Mouse (Mus musculus): ENCODE measurements around the gene Celf5.
A peak's percentile ranks its signal among the peaks of the same experiment; 100 is the strongest.

The Celf5 gene

DNA sequence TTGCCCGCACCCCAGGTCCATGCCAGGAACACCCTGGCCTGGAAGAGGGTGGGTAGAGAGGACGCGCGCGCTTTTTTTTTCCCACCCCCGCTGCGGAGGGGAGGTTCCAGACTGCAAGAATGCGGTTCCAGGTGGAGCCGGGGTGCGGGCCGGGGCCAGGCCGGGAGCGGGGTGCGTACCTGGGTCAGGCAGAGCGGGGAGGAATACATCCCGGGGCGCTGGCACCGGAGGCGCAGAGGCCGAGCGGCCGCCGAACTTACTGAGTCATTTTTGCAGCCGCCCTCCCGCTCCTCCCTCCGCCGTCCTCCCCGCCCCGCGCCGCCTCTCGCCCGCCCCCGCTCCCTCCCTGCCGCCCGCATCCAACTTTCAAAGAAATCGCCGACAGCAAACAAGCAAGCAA lies 55.6 kb downstream of the Celf5 start:
- DNase-seq, result peak; percentile 52

DNA sequence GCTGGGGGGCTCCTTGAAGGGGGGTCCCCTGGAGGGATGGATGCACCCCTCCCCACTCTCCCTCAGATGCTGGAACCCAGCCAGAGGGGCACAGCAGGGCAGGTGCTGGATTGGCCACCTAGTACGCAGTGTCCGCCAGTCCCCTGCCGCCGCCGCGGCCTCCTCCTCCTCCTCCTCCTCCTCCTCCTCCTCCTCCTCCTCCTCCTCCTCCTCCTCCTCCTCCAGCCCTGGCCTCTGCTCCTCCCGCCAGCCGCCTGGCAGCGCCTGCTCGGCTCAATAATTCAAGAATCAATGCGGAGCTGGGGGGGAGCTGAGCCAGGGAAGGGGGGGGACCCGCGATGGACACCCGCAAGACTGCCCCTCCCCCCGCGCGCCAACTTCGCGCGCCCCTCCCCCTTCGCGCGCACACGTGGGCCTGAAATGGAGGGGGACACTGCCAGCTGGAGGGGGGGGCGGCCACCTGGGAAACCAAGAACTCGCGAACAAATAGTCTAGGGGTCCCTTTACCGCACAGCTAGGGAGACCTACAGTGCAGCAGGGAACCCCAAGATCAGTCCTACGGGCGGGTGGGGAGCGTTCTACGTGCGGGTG lies 56.3 kb downstream of the Celf5 start:
- peak; percentile 58 for DNase-seq

DNA sequence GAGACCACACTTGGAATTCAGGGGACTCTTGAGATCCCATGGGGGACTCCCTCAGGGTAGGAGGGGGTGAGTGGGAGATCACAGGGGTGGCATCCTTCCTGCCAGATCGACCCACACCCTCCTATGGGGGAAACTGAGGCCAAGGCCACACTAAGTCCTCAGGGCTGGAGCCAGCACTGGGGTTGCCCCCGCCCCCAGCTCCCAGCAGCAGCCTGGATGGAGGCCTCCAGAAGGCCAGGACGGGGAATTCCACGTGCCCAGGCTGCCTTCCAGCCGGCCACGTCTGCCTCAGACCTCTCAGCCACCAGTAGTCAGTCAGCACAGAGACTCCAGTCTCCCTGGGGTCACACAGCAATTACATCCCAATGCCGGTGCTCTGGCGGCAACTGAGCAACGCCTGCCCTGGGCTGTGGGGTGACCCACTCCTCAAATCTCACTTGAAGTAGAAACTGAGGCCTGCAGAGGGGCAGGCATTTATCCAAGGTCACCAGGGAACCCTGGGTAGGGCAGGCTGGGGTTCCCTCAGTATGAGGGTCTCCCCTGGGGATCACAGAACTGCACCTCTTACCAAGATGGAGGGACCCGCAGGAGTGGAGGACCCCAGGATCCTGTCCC lies 57.2 kb downstream of the Celf5 start:
- peak; percentile 6 for DNase-seq

DNA sequence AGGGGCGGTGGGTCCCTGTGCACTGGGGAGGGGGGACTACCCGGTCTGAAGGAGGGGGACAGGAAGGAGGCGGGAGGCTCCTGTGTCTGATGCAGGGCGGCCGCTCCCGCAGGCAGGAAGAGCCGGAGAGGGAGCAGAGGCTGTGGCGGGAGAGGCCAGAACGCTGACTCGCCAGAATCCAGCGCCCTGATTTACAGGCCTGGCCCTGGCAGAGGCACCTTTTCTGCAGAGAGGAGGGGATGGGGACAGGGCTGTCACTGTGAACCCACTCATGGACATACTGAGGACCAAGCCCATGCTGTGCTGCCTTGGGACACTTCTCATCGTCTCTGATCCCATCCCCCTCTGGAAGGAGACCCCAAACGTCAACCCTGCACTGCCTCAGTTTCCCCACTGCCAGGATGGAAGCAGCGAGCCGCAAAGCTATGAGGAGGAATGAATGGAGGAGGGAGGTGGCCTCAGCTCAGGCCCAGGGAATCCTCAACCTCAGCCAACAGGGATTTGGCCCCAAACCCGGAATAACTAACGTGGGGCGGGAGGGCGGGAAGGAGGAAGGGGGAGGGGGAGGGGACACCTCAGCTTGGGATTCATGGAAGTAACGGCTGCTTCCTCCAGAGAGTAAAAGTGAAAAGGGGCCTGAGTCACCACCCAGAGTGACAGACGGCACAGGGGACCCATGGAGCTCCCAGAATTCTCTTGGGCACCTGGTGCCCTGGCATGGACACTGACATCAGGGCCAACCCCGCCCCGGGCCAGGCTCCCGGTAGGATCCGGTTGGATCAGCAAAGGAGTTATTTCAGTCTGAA lies 58.1 kb downstream of the Celf5 start:
- DNase-seq, result peak; percentile 26

DNA sequence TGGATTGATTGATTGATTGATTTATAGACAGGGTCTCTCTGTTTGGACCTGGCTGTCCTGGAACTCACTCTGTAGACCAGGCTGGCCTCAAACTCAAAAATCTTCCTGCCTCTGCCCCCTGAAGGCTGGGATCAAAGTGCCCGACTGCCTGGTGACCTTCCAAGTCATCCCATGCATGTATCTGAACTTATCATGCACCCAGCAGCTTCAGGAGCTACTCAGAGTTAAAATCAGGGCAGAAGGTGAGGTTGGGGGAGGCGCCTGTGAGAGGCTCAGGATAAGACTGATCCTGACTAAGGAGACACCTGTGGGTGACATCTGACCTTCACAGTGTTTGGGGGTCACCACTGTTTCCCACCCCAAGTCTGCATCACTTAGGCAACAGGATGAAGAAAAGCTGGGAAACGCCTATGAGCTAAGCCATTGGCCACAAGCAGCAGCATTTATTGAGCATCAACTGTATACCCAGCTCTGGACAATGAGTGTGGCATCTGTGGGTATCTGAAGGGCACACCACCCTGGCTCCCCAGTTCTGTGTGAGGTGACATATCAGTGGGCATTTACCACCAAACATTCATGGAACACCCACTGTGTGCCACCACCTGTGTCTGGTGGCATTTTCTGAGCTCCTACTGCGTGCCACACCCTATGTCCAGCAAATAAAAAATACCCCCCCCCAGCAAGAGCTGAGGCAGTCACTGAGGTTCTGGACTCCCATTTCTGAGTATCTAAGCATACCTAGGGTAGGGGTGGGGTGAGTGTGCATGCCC lies 58.8 kb downstream of the Celf5 start:
- DNase-seq, result peak; percentile 2

DNA sequence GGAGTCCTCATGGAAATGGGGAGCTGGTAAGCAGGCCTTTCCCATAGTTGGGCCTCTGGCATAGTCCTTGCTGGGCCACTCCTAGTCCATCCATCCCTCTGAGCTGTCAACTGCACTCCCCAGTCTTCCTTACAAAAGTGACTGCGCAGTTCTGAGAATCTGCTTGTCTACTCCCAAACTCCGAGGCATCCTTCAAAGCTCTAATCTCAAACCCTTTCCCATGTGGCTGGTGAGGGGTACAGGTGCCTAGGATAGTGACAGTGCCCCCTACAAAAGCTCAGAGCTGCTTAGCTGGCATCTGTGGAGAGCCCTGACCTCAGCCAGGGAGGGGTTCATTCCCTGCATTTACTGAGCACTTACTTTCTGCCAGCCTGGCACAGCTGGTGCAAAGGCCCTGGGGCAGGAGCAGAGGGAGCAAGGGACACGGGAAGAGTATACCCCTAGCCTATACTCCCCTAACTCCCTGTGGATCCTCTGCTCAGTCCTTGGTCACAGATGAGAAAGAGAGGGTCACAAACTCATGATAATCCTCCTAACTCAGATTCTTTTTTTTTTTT lies 59.8 kb downstream of the Celf5 start:
- no peak for DNase-seq

DNA sequence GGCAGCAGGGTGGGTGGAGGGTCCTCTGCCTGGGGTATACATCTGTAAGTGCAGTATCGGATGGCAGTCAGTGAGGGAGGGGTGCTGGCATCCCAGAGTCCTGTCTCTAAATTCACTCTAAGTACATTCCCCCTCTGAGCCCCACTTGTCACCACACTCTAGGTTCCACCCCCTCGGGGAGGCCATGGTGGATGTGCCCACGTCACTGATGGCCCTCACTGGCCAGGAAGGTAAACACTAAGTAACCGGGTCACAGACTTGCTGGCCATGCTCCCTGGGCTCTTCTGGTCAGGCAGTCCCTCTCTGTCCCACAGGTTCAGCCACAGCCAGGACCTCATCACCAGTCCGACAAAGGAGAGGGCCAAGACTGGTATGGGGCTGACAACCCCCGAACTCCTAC lies 60.3 kb downstream of the Celf5 start:
- DNase-seq, result peak; percentile 2

DNA sequence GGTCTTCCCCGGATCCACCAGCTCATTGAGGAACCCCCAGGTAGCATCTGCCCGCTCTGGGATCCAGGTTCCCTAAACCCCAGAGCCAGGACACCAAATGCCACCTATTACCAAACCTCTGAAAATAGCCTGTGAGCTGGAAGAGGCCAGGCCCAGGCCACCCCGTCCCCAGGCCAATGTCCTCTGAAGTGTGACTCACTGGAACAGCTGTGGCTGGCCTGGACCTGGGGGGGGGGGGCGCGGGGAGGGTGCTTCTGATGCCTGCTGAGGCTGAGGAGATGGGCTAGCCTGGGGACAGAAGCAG lies 60.8 kb downstream of the Celf5 start:
- DNase-seq, result peak; percentile 1

DNA sequence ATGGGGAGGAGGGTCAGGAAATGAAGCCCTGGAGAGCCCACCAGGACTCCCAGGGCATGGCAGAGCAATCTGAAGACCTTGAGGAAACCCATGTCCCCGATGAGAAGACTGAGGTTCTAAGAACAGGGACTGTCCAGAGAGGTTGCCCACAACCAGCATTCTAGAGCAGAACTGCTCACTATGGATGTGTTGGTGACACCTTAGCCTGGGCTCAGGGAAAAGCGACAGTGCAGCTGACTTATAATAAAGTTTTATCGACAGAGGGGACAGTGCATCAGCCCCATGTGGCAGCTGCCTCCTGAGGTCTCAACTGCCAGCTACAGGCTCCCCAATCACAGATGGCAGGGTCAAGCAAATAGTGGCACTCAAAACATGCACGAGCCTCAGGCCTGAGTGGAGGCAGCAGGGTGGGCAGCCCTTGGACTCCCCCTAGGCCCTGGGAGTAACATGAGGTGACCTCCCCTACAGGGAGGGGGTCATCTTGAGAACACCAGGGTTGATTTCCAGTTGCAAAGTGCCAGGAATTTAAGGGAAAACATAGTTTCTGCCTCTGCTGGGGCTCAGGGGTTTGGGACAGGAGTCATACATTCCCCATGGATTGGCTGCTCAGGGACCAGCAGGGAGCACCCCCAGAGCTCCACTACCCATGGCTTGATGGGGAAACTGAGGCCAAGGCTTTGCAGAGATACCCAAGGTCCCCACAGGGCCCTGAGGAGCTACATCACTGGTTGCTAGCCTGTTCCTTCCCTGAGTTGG lies 61.3 kb downstream of the Celf5 start:
- no peak for DNase-seq

DNA sequence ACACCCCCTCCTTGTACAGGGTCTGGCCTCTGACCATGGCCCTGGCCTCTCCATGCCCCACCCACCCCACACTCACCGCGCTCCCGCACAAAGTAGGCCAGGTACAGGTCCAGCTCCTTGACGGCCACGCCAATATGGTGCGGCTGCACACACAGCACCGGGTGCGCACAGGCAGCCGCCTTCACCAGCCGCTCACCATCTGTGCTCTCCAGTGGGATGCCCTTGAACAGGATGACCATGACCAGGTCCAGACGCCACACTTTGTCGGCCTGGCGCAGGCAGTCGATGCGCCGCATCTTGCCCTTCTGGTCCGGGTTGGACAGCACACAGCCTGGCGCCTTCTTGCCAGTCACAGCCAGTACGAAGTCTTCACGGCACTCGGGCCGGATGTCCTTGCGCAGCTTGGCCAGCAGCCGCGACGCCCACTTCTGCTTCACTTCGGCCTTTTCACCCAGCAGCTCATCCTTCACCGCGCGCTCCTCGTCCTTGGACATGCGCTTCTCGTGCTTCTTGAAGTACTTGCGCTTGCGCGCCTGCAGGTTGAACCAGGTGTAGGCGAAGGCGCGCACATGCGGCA lies 62.2 kb downstream of the Celf5 start:
- DNase-seq, result peak; percentile 2

DNA sequence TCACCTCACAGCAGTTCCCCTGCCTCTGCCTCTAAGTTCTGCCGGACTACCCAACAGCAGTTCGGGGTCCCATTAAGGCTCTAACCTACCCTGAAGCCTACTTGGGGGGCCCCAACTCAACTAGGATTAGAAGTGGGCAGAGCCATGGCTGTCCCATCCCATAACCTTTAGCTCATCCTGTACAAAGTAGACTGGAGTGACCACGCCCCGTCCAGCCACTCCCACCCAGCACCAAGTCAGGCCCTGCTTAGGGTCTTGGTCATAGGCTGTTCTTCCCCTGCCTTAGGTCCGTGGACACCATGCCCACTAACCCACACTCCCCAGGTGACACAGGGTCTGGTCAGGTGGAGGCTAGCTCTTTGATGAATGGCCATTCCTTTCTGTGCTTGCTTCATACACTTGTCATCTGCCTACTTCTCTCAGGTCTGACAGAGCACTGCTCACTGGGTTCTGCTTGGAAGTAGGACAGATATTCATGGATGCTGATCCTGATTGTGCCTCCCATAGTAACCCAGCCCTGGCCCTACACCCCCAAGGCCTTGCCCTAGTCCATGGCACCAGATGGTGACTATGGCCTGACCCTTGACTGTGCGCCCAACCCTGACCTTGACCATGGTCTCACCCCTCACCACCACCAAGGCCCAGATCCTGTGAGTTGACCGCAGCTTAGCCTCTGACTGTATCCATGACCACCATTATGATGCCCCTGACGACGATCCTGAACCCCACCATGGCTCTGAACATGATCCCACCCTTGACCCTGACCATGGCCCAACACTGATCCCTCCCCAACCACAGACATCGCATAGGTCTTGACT lies 63.2 kb downstream of the Celf5 start:
- peak; percentile 3 for DNase-seq

DNA sequence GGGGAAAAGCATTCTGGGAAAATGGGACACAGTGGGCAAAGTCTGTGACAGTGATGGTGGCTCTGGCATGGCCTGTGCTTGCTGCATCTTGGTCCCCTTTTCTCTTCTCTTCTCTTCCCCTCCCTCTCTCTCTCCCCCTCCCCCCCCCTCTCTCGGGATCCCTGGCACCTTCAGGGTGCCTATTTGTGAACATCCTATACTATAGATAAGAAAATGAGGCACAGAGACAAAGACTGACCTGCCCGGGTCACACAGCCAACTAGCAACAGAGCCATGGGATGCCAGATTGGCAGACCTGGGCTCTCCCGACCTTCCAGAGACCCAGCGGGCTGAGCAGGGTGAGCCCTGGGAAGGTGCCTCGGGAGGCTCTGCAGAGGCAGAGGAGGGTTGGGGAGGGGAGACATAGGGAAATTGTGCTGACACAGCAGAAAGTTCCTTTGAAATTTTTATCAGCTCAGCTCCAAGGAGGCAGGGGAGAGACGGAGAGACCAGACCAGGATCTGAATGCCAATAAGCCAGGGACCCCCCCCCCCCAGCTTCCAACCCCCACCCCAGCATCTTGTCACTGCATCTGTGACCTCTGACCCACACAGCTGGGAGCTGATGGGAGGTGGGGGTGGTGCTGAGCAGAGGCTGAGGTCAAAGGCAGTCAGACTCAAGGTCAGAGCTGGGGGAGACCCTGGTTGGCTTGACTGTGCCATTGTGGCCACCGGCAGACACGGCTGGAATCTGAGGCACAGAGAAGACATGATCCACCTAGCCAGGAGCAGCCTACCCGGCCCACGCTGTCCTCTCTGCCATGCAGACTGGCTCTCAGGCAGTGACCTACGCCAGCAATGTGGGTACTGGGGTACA lies 64.1 kb downstream of the Celf5 start:
- DNase-seq, result peak; percentile 1

DNA sequence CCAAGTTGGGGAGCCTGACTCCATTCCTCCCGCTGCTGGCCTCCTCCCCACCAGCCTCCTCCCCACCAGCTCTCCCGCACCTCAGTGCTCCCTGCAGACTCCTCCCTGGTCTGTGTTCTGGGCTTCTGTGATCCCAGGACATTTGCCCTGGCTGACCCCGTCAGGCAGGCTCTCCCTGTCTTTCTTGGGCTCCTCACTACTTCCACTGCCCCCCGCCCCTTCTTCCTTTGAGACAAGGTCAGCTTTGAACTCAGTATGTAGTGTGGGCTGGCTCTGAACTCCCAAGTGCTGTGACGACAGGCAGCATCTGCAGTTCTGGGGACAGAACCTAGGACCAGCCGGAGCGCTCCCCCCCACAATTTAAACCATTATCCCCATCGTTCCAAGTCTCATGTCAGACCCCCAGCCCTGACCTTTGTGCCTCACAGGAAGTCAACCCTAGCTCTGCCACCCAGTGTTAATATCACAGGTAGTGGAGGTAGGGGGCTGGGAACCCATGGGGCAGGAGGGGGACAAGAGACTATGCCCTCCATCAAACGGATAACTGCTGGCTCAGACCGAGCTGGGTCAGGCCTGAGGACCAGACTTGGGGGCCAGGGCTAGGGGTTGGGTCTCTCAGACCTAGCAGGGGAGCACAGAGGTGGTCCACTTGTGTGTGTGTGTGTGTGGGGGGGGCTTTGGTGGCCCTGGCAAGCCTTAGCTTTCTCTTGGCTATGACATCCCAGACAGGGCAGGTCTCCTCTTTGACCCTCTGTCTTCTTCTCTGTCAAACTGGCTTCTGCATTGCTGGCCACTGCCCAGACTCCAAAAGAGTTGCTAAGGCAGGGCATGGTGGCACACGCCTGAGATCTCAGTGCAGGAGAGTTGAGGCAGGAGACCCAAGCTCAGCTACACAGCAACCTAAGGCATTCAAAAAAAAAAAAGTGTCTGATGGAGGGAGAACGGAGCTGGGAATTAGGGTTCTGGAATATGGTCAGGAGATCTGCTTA lies 65.0 kb downstream of the Celf5 start:
- DNase-seq, result no peak

DNA sequence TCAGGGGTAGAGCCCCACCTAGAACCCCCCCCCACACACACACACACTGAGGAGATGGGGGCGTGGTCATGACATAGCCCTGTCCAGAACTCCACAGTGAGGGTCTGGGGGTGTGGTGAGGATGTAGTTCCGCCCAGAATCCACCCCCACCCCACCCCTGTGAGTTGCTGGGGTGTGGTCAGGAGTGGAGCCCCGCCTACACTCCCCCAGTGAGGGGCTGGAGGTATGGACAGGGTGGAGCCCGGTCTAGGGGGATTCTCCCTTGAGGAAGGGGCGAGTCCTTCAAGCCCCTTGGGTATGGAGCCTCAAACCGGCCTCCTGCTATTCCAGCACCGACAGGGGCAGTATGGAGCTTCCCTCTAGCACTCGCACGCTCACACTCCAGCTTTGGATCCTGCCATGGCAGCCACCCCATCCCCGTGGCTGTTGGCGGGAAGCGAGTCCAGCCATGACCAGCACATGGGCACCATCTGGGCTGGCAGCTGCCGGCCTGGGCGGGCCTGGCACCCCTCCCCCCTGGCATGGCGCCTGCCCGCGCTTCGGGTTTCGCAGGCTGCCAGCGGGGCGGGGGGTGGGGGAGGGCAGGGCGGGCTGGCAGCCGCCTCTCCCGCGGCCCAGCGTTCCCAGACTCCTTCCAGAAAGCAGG lies 65.8 kb downstream of the Celf5 start:
- peak; percentile 87 for DNase-seq

DNA sequence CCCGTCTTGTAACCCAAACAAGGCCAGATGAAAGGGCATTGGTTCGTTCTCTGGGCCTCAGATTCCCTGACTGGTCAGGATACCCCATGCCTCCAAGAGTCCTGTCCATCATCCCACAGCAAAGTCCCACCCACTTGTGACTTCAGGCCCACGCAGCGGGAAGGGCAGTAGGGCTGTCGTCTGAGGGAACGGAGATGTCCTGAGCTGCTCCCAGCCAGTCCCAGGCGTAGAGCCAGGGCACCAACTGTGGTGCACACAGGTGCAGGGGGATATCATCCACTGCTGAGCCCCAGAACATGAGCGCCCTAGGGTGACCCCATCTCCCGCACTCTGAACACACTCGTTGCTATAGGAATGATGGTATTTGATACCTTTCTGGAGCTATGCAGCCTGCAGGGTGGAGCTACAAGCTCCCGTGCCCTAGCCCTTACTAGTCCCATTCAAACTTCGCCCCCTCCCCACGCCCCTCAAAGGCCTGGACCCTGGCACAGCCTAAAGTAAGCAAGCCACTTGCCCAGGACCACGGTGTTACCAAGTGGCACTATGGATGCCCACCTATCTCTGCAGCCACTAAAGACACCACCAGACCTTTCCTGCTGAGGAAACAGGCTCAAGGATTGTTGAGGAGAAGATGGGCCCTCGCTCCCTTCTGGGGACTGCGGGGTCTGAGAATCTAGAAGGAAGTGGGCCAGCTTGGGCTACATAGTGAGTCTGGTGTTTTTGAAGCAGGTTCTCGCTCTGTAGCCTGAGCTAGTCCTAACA lies 66.8 kb downstream of the Celf5 start:
- no peak for DNase-seq

DNA sequence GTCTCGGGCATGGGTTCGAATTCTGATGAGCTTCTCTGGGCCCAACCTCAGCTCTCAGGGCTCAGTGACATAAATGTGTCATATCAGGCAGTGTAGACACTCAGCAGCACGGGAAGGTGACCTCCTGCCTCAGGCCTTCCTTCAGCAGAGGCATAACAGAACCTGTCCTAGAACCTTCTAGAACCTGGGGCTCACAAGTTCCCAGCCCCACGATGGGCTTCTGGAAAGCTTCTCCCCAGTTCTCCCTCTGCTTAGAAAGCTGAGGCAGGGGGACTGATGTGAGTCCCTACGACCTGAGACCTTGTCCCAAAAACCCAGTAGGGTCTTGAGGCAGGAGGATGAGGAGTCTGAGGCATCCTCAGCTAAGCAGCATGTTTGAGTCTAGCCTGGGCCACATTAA lies 67.4 kb downstream of the Celf5 start:
- DNase-seq, result no peak

DNA sequence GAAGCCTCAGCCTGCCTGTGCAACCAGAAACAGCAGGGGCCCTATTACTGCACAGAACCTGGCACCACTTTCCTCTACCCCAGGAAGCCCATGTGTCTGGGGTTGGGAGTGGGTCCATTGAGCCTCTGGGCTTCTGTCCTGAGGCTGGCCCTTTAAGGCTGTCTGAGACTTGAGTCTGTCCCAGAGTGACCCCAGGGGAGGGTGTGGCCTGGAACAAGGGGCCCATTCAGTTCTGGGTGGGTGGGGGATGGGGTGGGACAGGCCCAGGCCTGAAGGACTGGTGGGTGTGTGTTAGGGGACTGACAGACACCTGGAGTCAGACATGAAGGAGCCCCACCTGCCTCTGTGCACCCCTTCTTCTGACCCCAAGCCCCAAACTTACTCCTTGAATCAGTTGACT lies 67.8 kb downstream of the Celf5 start:
- DNase-seq, result no peak
